Mouse (Mus musculus): ENCODE data around the gene Ntrk1.

DNA sequence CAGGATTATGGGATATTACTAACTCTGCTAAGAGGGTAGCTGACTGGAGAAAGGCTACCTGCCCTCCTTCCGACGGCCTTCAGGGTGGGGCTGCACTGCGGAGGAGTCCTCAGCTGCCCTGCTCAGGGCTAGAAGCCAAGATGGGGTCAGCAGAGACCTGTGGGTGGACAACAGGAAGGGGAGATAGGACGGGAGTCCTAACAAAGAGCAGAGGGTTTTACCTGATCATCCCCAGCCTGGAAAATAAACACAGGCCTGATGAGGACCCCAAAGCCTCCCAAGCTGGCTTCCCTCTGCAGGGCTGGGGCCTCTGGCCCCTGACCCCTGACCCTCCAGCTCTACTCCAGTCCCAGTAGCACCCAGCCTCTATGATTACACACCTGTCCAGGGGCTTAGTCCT is 31.8 kb downstream of the Ntrk1 start:
- TF ChIP-seq EP300 (IDR thresholded peaks at IDR 0.05; ENCODE audit: low read length), result no peak
- no peak for TF ChIP-seq CTCF (conservative IDR thresholded peaks at IDR 0.05 in 1 of 2, IDR thresholded peaks at IDR 0.05 in 1 of 2; ENCODE audit: low read depth in 2 of 2, low read length in 2 of 2)
- no peak for TF ChIP-seq MXI1 (IDR thresholded peaks at IDR 0.05; ENCODE audit: low read depth, low read length)
- TF ChIP-seq ZMIZ1 (IDR thresholded peaks at IDR 0.05; ENCODE audit: low read depth, low read length), result no peak
- no peak for TF ChIP-seq ELF1 (IDR thresholded peaks at IDR 0.05; ENCODE audit: low read depth, low read length)
- no peak for TF ChIP-seq NRF1 (IDR thresholded peaks at IDR 0.05; ENCODE audit: low read depth, low read length)
- no peak for TF ChIP-seq USF1 (IDR thresholded peaks at IDR 0.05; ENCODE audit: low read depth, low read length)
- TF ChIP-seq POLR2A (IDR thresholded peaks at IDR 0.05; ENCODE audit: low read depth, low read length), result no peak
- TF ChIP-seq TBP (conservative IDR thresholded peaks at IDR 0.05; ENCODE audit: low read depth, low read length), result no peak
- TF ChIP-seq JUN (IDR thresholded peaks at IDR 0.05; ENCODE audit: insufficient read depth, low read depth, low read length), result no peak
- TF ChIP-seq ETS1 (conservative IDR thresholded peaks at IDR 0.05; ENCODE audit: low read depth, low read length), result no peak
- no peak for TF ChIP-seq USF2 (conservative IDR thresholded peaks at IDR 0.05; ENCODE audit: low read depth, low read length)
